Mouse (Mus musculus) neural tube, embryonic 12.5 days (tissue): Measurements from ENCODE around the gene Terf2. TPM values are rescaled to one million over a fixed set of nuclear protein-coding genes. Genes with fewer than 3 reads are reported as not detected.

Source experiments
- microRNA-seq: library from miRNA; unstranded; fragments of <30 nt; microRNA quantifications from one replicate; pipeline ENCODE4, GENCODE M21; 2017
- polyA plus RNA-seq: library from polyadenylated mRNA; unstranded; fragments of >200 nt; fragmentation: Nextera tagmentation; extraction: Ambion mirVana; gene quantifications from 2 replicates; pipeline ENCODE4 v1.2.1, GENCODE M21; 2016

Gene Terf2
- polyA plus RNA-seq, 1 experiment from 2014 or later, result 21.3 TPM

Small RNA genes lying within 50 kb of the gene (microRNA-seq; reads per million reads assigned to microRNA genes)
- gene Mir7075, result 0.66 reads per million

Other genes with a start within 250 kb of the Terf2 start
- gene Has3, start 226.3 kb downstream of the Terf2 start, polyA plus RNA-seq, result 0.23 and 0.27 TPM in 2 replicates
- 48.5 and 53.4 TPM in 2 replicates for gene Utp4, start 202.9 kb downstream of the Terf2 start, polyA plus RNA-seq
- gene Sntb2, start 160.8 kb downstream of the Terf2 start, polyA plus RNA-seq, result 9.6 TPM in 2 replicates
- gene Vps4a, start 65.3 kb downstream of the Terf2 start, polyA plus RNA-seq, result 107 and 109 TPM in 2 replicates
- 43.0 and 43.9 TPM in 2 replicates for gene Pdf, start 47.9 kb downstream of the Terf2 start, polyA plus RNA-seq
- gene Cog8, start 39.9 kb downstream of the Terf2 start, polyA plus RNA-seq, result 47.1 and 51.3 TPM in 2 replicates
- gene Nip7, start 39.7 kb downstream of the Terf2 start, polyA plus RNA-seq, result 67.4 and 75.7 TPM in 2 replicates
- gene Tmed6, start 30.9 kb downstream of the Terf2 start, polyA plus RNA-seq, result not detected in 2 replicates
- gene Cyb5b, start 54.1 kb upstream of the Terf2 start, polyA plus RNA-seq, result 124 and 132 TPM in 2 replicates
- gene Nfat5, start 196.9 kb upstream of the Terf2 start, polyA plus RNA-seq, result 15.2 and 15.7 TPM in 2 replicates